Mouse (Mus musculus): Measurements from ENCODE around the gene Cmklr1. TPM values are rescaled to one million over a fixed set of nuclear protein-coding genes. Genes with fewer than 3 reads are reported as not detected.

The Cmklr1 gene
- polyA plus RNA-seq, 1 experiment from 2014 or later = 2.6 TPM

GRCm38 (mm10) chr5:113606961-113607785, 43.1 kb downstream of the Cmklr1 start:
- WGBS = 61% methylated on average over 8 of the region's 8 CpGs
- no peak for DNase-seq (ENCODE audit: low spot score)

GRCm38 (mm10) chr5:113606121-113606520, 44.1 kb downstream of the Cmklr1 start:
- 60% methylated on average over 3 of the region's 3 CpGs for whole genome bisulfite sequencing

More at GRCm38 (mm10) chr5:113606961-113607785, 43.1 kb downstream of the Cmklr1 start:
- H3K4me2 ChIP-seq (replicated peaks; ENCODE audit: low read depth) = no peak overlapping the region
- no peaks in the 10 kb centered on the region for H3K4me1 ChIP-seq (replicated peaks; ENCODE audit: control insufficient read depth, insufficient read depth)
- H3K9me3 ChIP-seq (ENCODE audit: control insufficient read depth, low read length) = no peaks in the 10 kb centered on the region
- TF ChIP-seq CTCF (IDR thresholded peaks at IDR 0.05; ENCODE audit: low read depth) = peak; percentile 31; the same call in 1 of the 2 replicates
- no peak for TF ChIP-seq EP300 (optimal IDR thresholded peaks at IDR 0.05)
- ATAC-seq (ENCODE audit: low FRiP score, low TSS enrichment) = no peak
- no peaks in the 10 kb centered on the region for H3K36me3 ChIP-seq (ENCODE audit: control insufficient read depth, insufficient read depth, low read length)
- H3K27me3 ChIP-seq (ENCODE audit: control insufficient read depth, insufficient read depth, low read length) = no peaks in the 10 kb centered on the region
- no peak overlapping the region for H3K9ac ChIP-seq (ENCODE audit: low read length)
- no peak overlapping the region; the same call in 1 of the 2 replicates for H3K27ac ChIP-seq (replicated peaks)
- H3K4me3 ChIP-seq (ENCODE audit: low read depth, low read length) = no peak overlapping the region

GRCm38 (mm10) chr5:113604758-113605157, 45.5 kb downstream of the Cmklr1 start:
- H3K9me3 ChIP-seq (ENCODE audit: control insufficient read depth, low read length) = no peaks in the 10 kb centered on the region
- 55% methylated on average over 4 of the region's 4 CpGs for WGBS
- no peaks in the 10 kb centered on the region for H3K27me3 ChIP-seq (ENCODE audit: control insufficient read depth, insufficient read depth, low read length)
- H3K27ac ChIP-seq (replicated peaks) = no peak overlapping the region
- H3K4me1 ChIP-seq (replicated peaks; ENCODE audit: control insufficient read depth, insufficient read depth) = no peaks in the 10 kb centered on the region
- ATAC-seq (ENCODE audit: low FRiP score, low TSS enrichment) (no peak), DNase-seq (ENCODE audit: low spot score) (no peak)
- H3K4me2 ChIP-seq (replicated peaks; ENCODE audit: low read depth) = no peak overlapping the region
- TF ChIP-seq CTCF (IDR thresholded peaks at IDR 0.05; ENCODE audit: low read depth) = no peak
- no peak for TF ChIP-seq EP300 (optimal IDR thresholded peaks at IDR 0.05)
- no peaks in the 10 kb centered on the region for H3K36me3 ChIP-seq (ENCODE audit: control insufficient read depth, insufficient read depth, low read length)
- H3K4me3 ChIP-seq (ENCODE audit: low read depth, low read length) = no peak overlapping the region
- no peak overlapping the region for H3K9ac ChIP-seq (ENCODE audit: low read length)

More at GRCm38 (mm10) chr5:113606121-113606520, 44.1 kb downstream of the Cmklr1 start:
- TF ChIP-seq EP300 (optimal IDR thresholded peaks at IDR 0.05) = no peak
- Histone ChIP-seq H3K36me3 (ENCODE audit: control insufficient read depth, insufficient read depth, low read length) (no peaks in the 10 kb centered on the region), H3K4me3 (ENCODE audit: low read depth, low read length) (no peak overlapping the region), H3K9ac (ENCODE audit: low read length) (no peak overlapping the region), H3K27me3 (ENCODE audit: control insufficient read depth, insufficient read depth, low read length) (no peaks in the 10 kb centered on the region), H3K9me3 (ENCODE audit: control insufficient read depth, low read length) (no peaks in the 10 kb centered on the region), H3K4me1 (replicated peaks; ENCODE audit: control insufficient read depth, insufficient read depth) (no peaks in the 10 kb centered on the region), H3K27ac (replicated peaks) (no peak overlapping the region), H3K4me2 (replicated peaks; ENCODE audit: low read depth) (no peak overlapping the region)
- ATAC-seq (ENCODE audit: low FRiP score, low TSS enrichment) = no peak
- no peak for DNase-seq (ENCODE audit: low spot score)

- Histone ChIP-seq H3K4me3 (ENCODE audit: low read depth, low read length) (no peak overlapping the region), H3K27ac (replicated peaks) (no peak overlapping the region), H3K4me2 (replicated peaks; ENCODE audit: low read depth) (no peak overlapping the region), H3K27me3 (ENCODE audit: control insufficient read depth, insufficient read depth, low read length) (no peaks in the 10 kb centered on the region), H3K4me1 (replicated peaks; ENCODE audit: control insufficient read depth, insufficient read depth) (no peaks in the 10 kb centered on the region), H3K36me3 (ENCODE audit: control insufficient read depth, insufficient read depth, low read length) (no peaks in the 10 kb centered on the region), H3K9ac (ENCODE audit: low read length) (no peak overlapping the region), H3K9me3 (ENCODE audit: control insufficient read depth, low read length) (no peaks in the 10 kb centered on the region)
- ATAC-seq (ENCODE audit: low FRiP score, low TSS enrichment) (no peak), DNase-seq (ENCODE audit: low spot score) (no peak)
- TF ChIP-seq EP300 (optimal IDR thresholded peaks at IDR 0.05) (no peak), CTCF (IDR thresholded peaks at IDR 0.05; ENCODE audit: low read depth) (no peak)
- WGBS = 73% methylated on average over 9 of the region's 9 CpGs
Measured at GRCm38 (mm10) chr5:113603471-113603870, 46.8 kb downstream of the Cmklr1 start.

- H3K9ac ChIP-seq (ENCODE audit: low read length) = no peak overlapping the region
- TF ChIP-seq EP300 (optimal IDR thresholded peaks at IDR 0.05) (no peak), CTCF (IDR thresholded peaks at IDR 0.05; ENCODE audit: low read depth) (no peak)
- H3K36me3 ChIP-seq (ENCODE audit: control insufficient read depth, insufficient read depth, low read length) = no peaks in the 10 kb centered on the region
- no peaks in the 10 kb centered on the region for H3K27me3 ChIP-seq (ENCODE audit: control insufficient read depth, insufficient read depth, low read length)
- 84% methylated on average over 4 of the region's 4 CpGs for WGBS
- no peaks in the 10 kb centered on the region for H3K9me3 ChIP-seq (ENCODE audit: control insufficient read depth, low read length)
- ATAC-seq (ENCODE audit: low FRiP score, low TSS enrichment) (no peak), DNase-seq (ENCODE audit: low spot score) (no peak)
- H3K4me3 ChIP-seq (ENCODE audit: low read depth, low read length) = no peak overlapping the region
- no peak overlapping the region for H3K27ac ChIP-seq (replicated peaks)
- no peaks in the 10 kb centered on the region for H3K4me1 ChIP-seq (replicated peaks; ENCODE audit: control insufficient read depth, insufficient read depth)
- no peak overlapping the region for H3K4me2 ChIP-seq (replicated peaks; ENCODE audit: low read depth)
Measured at GRCm38 (mm10) chr5:113600803-113601202, 49.4 kb downstream of the Cmklr1 start.

- ATAC-seq (ENCODE audit: low FRiP score, low TSS enrichment) (no peak), DNase-seq (ENCODE audit: low spot score) (no peak)
- Histone ChIP-seq H3K27ac (replicated peaks) (no peak overlapping the region), H3K4me1 (replicated peaks; ENCODE audit: control insufficient read depth, insufficient read depth) (no peaks in the 10 kb centered on the region), H3K4me3 (ENCODE audit: low read depth, low read length) (no peak overlapping the region), H3K27me3 (ENCODE audit: control insufficient read depth, insufficient read depth, low read length) (no peaks in the 10 kb centered on the region), H3K36me3 (ENCODE audit: control insufficient read depth, insufficient read depth, low read length) (no peaks in the 10 kb centered on the region), H3K9ac (ENCODE audit: low read length) (no peak overlapping the region), H3K9me3 (ENCODE audit: control insufficient read depth, low read length) (no peaks in the 10 kb centered on the region), H3K4me2 (replicated peaks; ENCODE audit: low read depth) (no peak overlapping the region)
- TF ChIP-seq CTCF (IDR thresholded peaks at IDR 0.05; ENCODE audit: low read depth) (no peak), EP300 (optimal IDR thresholded peaks at IDR 0.05) (no peak)
- WGBS = 71% methylated on average over 3 of the region's 3 CpGs
Measured at GRCm38 (mm10) chr5:113600181-113600580, 50.0 kb downstream of the Cmklr1 start.

Data from stomach, postnatal 0 days (tissue).